Mouse (Mus musculus): ENCODE data around the gene Tcf20.
"Not testable (repeated sequence)": the region's sequence is repeated elsewhere in the genome, so short reads cannot be mapped to it uniquely, and the experiment has no call there.

Gene Tcf20

DNA sequence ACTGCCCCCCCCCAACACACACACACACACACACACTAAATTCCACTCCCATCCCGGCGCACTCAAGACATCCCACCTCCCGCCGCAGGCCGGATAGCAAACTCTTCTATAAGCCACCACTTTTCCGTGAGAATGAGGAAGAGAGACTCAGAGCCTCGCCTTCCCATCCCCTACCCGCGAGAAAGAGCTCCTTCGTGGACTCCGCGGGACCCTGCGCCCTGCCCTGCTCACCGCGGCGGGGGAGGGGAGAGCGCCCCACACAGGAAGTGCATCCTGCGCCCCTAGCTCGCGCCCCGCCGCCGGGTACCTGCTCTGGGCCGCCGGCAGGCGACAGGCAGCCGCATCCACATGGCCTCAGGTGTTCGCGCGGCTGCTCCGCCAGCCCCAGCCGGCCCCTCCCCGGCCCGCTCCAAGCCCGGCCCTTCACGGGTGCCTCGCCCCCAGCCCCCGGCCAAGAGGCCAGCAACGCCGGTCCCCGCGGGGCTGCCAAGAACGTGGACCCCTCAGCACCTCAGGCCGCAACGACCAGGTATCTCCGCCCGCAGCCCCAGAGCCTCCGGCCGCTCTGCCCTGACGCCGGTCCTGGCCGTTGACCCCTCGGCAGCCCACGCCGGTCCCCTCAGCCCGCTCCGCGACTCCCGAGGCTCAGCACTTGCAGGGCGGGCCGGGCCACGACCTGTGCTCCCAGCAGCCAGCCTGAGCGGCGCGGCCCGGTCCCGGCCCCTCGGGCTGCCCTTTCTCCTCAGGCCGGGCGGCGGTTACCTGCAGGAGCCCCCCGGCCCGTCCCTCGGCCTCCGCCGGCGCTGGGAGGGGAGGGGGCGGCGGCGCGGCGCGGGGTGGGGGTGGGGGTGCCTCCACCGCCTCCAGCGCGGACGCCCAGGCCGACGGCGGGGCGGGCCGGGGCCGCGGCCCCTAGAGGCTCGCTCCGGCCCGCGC, 88.7 kb downstream of the Tcf20 start:
- DNase-seq (ENCODE audit: low spot score), result peak; percentile 29

DNA sequence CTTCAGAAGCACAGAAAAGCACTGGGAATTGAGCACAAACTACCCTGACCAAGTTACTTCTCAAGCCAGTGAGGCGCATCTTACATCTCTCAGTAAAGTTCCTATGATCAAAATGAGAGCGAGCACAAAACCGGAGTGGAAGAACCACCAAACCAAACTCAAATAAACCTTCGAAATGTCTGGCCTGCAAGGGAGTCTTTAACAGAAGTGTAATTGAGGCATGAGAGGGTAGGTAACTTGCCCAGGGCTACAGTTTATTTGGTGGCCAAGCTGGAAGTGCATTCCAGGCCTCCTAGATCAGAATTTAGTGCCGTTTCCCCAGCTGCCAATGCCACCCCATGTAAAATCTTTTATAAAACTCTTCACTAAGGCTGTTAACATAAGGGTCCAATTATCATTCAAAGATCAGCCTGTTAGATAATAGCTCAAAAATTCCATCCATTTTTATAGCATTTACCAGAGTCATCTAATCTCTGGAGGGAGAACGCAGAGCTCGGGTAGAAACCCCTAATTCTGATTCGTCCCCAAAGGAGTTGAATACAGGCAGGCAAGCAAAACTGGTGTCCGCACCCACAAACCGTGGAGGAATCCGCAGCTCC, 89.4 kb downstream of the Tcf20 start:
- no peak for DNase-seq (ENCODE audit: low spot score)

DNA sequence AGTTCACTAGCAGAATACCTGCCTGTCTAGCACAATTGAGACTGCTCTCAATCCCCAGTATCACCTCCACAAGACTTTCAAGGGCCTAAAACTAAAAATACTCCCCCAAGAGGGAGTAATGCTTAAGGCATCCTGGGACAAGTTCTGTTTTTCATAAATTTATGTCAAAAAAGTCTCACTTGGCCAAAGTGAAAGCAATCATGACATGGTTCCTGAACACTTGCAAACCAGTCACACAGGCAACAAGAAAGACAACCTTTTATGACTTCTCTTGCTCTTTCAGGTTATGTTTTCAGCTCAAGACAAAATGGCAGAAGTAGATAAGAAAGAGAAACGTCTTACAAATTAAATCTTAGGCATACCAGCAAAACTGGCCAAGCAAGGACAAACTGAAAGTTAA, 91.3 kb downstream of the Tcf20 start:
- DNase-seq (ENCODE audit: low spot score), result no peak

DNA sequence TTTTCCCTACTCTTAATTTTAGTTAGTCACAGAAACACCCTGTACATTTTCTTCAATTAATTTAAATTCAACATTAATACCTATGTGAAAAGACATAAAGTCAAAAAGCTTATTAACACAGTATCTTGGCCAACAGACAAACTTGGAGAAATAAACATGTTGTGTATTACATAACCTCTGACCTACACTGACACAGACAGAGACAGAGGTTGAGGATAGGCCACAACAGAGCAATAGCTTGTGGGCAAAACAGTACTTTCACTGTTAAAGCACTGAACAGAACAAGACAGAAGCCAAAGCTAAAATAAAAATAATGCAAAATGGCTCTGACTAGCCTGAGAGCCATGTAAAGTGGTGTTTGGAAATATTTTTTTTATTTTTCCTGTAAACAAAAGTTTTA, 97.2 kb downstream of the Tcf20 start:
- no peak for DNase-seq (ENCODE audit: low spot score)

DNA sequence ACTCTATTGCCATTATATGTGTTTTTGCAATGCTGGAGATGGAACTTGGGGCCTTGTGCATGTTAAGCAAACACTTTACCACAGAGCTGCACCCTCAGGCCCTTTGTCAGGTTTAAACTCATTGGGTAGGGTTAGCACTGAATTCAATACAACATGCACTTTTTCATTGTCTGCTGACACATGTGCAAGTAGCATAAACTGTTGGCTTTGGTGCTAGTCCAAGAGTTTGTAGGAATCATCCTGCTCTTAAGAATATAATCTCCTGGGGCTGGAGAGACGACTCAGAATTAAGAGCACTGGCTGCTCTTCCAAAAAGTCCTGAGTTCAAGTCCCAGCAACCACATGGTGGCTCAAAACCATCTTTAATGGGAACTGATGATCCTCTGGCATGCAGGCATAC, 98.2 kb downstream of the Tcf20 start:
- no peak for DNase-seq (ENCODE audit: low spot score)

DNA sequence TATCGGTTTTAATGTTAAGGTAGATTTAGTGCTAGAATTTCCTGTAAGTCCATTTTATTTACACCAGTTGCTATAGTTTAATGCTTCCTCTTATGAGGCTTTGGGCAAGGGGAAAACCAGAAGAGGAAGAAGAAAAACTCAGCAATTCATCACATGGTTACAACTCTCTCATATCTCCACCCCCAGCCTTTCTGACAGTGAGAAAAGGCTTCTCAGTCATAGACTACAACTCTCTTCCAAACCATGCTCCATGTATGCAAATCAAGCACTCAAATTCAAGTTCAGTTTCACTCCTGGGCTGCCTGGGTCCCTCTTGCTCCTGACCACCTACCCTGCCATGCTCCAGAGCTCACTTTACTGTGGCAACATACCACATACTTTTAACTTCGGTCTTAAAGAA, 99.2 kb downstream of the Tcf20 start:
- DNase-seq (ENCODE audit: low spot score), result no peak

DNA sequence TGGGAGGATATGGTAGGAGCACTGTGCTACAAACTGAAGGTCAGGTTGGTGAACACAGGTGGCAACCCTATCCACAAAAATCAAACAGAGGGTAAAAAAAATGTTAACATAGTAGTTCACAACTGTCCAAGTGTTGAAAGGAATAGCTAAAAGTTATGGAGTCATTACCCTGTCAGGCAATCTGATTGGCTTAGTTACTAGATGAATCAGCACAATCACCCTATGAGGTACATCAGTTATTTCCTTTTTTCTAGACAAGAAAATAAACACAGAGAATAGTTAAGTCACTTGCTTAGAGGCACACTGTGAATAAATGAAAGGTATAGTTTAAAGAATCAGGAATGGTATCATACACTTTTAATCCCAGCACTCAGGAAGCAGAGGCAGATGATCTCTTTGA, 110.4 kb downstream of the Tcf20 start:
- no peak for DNase-seq (ENCODE audit: low spot score)

DNA sequence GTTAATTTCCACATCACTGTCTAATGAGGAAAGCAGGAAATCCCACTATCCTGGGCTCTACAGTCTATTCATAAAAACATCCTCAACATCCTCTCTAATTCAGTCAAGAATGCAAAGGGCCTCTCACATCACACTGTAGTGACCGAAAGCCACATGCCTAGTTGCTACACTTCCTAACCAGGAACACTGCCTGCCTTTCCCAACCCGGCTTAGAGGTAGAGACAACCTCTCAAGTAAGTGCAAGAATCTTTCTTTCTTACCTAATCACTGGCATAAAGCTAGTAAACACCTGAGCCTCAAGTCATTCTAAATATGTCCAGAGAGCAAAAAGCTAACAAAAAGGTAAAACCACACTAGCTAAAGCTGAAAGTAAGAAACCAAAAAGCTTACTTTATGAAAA, 110.8 kb downstream of the Tcf20 start:
- no peak for DNase-seq (ENCODE audit: low spot score)

DNA sequence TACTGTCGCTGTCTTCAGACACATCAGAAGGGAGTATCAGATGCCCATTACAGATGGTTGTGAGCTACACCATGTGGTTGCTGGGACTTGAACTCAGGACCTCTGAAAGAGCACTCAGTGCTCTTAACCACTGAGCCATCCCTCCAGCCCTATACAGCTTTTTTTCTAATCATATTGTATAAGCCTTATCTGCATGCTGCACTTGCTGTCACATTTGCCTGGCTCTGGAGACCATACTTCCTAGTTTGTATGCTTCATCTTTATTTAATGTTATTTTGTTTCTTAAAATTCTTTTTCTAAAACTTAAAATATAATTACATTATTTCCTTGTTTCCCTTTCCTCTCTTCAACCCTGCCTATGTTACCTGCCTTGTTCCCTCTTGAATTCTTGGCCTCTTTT, 115.6 kb downstream of the Tcf20 start:
- no peak for DNase-seq (ENCODE audit: low spot score)

DNA sequence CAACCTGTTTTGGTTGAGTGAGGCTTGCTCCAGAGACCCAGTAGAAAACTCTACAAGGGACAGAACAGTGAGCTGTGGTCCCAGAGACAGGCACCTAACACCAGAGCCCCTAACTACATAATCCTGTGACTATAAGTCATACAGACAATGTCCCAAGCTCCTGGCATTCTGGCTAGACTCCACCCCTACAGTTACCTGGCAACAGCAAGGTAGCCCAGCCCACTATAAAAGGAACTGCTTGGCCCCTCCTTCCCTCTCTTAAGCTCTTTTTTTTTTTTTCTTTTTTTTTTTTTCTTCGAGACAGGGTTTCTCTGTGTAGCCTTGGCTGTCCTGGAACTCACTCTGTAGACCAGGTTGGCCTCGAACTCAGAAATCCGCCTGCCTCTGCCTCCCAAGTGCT, 121.4 kb downstream of the Tcf20 start:
- not testable (repeated sequence) for DNase-seq (ENCODE audit: low spot score)

DNA sequence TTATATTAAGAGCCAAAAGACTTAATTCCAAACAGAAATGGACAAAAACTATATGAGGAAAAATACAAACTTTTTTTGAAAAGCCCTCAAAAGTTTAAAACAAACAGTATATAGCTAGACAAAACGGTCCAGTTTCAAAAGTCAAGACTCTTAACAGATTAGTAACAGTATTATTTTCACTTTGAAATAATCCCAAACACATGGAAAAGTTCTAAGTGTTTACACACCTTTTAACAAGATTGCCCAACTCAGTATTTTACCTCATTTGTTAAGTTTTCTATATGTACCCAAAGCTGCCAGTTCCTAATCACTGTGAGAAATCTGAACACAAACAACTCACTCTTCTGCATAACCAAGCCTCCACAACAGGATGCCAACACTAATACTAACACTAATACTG, 124.0 kb downstream of the Tcf20 start:
- DNase-seq (ENCODE audit: low spot score), result no peak

DNA sequence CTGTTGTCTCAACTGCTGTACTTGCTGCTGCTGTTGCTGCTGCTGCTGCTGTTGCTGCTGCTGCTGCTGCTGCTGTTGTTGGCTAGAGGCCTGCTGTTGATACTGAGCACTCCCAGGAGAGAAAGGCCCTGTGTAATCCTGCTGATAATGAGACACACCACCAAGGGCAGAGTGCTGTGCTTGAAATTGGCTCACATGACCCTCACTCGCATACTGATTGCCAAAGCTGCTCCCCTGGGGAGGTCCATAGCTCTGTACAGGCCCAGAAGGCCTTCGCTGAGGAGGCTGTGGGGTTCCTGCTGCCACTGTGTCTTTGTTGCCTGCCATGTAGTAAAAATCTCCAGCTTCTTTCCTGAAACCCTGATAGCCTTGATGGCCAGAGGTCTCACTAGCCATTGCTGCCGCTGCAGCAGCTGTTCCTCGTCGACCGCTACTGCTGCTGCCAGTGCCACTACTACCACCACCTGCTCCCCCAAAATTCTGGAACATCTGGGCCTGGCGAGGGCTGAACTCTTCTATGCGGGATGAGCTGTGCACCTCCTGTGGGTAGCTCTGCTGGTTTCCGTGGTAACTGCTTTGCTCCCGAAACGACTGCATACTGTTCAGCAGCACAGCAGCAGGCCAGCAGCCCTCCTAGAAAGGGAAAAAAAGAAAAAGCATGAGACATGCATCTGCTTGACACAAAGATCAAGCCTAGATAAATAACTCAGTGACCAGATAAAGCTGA, 130.9 kb downstream of the Tcf20 start:
- DNase-seq (ENCODE audit: low spot score), result no peak

DNA sequence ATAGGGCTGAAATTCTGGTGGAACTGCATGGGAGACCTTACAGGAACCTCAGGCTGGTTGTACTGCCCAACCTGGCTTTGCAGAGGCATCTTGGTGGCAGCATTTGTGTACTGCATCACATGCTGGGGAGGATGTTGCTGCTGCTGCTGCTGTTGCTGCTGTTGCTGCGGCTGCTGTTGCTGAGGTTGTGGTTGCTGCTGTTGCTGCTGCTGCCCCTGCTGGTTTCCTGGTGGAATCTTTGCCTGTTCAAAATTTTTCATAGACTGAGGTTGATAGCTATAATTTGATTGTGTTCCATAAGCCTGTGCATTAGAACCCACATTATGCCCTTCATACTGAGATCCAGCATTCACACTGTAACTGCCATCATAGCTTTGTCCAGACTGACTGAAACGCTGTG, 131.6 kb downstream of the Tcf20 start:
- DNase-seq (ENCODE audit: low spot score), result no peak

DNA sequence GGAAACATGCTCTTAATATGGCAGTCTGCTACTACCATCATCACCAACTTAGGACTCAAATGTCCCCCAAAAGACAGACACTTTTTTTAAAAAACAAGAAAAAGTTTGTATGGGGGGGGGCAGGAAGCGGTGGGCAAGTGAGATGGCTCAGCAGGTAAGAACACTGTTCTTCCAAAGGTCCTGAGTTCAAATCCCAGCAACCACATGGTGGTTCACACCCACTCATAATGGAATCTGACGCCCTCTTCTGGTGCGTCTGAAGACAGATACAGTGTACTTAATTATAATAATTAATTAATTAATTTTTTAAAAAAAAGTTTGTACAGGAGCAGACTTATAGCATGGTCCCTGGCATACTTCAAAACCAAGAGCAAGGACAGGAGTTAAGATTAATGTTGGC, 148.5 kb downstream of the Tcf20 start:
- no peak for DNase-seq (ENCODE audit: low spot score)

DNA sequence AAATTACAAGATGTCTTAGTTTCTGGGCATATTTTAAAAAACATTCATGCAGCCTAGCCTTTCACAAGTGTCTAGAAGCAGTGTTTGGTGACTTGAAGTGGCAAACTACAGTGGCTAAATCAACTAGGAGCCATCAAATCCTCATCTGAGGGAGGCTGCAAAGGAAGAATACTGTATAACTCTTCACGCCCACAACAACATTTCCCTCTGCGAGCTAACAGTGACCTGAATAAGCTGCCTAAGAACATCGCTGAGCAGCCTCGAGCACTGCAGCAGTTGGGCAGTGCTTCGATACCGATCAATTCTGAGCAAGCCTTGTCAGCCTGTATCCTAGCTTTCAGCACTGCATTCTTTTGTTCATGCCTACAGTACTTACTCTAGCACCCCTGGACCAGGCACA, 157.8 kb downstream of the Tcf20 start:
- DNase-seq (ENCODE audit: low spot score), result no peak

DNA sequence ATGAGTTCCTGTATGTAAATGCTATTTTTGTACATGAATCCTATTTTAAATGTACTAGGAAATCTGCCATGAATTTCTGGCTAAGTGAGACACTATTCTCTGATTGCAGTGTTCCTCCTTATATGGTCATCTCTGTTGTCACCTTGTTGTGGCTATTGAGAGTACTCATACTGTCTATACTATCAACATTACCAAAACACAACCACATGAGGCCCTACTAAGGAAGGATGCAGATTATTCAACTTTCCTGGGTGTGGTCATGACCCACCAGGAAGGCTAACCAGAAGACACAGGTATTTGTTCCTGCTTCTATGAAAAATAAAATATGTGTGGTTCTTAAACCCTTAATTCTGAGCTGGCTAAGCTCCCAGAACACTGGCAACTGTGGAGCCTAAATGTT, 161.8 kb downstream of the Tcf20 start:
- no peak for DNase-seq (ENCODE audit: low spot score)

DNA sequence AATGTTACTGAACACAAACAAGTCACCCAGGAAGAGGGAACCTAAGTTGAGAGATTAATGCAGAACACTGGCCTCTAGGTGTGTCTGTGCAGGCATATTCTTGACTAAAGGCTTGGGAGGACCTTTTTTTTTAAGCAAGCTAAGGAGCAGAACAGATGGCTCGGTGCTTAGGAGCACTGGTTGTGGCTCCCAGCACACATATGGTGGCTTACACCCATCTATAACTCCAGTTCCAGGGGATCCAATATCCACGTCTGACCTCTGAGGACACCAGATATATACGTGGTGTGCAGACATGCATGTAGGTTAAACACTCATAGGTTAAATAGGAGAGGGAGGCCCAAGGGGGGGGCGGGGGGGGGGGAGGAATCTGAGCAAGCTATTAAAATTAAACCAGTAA, 165.3 kb downstream of the Tcf20 start:
- DNase-seq (ENCODE audit: low spot score), result no peak

DNA sequence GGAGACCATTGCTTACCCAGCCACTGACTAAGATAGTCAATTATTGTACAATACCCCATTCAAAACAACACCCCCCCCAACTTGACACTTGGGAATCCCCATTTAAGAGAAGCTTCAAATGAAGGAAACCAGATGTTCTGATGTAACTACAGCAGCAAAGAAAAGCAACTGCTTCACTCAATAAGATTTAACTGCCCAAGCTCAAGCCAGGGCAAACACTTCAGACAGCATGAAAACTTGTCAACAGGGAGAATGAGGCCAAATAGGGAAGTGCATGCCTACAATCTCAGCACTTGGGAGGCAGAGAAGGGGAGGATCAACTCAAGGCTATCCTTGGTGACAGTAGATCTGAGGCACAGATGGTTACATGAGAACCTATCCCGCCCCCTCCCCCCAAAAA, 166.0 kb downstream of the Tcf20 start:
- DNase-seq (ENCODE audit: low spot score), result no peak

DNA sequence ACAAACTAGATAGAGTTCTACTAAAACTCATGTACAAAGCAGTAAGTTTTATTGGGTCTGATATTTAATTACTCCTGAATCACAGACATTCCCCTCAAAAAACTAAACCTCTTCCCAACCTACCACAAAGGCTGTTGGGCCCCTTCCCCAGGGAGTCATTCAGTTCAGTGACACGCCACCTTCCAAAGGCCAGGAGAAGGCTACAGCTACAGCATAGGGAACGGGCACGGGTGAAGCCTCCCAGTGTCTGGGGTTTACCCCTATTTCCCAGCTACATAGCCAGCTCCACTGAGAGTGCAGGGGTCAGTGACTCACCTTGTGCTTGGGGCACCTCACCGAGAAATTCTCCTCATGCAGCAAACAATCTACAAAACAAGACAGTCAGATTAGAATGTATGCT, 172.4 kb downstream of the Tcf20 start:
- no peak for DNase-seq (ENCODE audit: low spot score)

DNA sequence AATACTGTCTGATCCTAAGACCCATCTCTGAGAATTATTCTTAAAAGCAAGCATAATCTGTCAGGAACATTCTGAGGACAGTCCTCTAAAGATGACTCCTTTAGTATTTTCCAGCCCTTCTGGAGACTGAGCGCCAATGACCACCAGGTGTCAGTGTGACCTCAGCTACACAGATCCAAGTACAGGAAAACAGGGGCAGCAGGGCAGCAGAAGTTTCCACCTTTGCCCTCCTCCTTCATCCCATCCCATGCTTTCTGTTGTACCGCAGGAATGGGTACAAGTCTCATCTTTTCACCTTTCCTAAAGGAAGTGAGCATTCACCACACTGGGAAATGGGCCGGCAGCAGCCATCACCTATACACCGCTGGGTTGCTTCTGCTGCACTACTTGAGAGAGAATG, 172.9 kb downstream of the Tcf20 start:
- peak; percentile 13 for DNase-seq (ENCODE audit: low spot score)

DNA sequence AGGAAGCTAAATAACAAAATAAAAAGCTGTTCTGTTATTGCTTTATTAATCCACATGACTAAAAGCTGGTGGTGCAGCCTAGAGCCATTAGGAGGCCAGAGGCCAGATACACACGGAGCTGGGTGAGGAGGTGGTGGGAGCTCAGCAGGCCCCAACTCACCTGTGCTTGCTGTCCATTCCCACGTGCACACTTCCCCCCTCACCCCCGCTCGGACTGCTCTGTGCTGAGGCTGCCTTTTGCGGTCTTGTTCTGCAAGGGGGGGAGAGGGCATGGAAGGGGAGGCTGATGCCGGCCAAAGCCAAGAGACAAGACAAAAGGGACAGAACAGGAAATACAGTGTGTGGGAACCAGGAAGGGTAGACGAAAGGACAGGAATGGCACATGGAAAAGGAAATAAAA, 173.4 kb downstream of the Tcf20 start:
- DNase-seq (ENCODE audit: low spot score), result no peak

DNA sequence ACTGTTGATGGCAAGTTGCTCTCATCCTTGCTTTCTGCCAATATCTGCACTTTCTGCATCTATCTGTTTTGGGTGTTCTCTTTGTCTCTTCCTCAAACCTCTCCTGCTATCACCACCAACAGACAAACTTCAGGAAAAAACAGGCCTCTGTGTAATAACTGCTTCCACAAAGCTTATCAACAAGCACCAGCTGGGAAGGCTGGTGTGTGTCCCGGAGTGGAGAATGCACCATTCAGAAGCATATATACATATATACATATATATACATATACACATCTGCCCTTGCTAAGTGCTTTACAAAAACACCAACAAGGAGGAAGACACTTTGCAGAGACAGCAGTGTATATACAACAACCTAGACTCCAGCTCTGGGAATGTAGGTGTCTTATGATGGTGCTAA, 177.1 kb downstream of the Tcf20 start:
- DNase-seq (ENCODE audit: low spot score), result no peak

DNA sequence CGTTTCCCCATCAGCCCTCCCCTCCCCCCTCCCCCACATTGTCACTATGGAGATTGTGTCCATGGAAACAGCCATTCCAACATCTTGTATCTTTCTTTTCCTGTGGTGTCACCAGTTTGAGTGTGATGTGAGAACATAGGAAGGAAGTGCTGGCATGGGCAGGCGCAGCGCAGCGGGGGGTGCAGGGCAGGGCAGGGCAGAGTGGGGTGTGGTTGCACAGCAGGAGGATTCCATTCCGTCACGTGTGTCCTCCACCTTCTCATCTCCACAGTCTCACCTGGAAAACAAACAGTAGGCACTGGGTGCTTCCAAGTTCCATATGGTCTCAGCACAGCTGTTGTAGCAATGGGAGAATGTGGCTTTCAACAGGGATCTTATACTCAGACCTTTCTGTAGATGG, 178.2 kb downstream of the Tcf20 start:
- no peak for DNase-seq (ENCODE audit: low spot score)
